Mouse (Mus musculus) thymus, adult 2 months (tissue): Measurements from ENCODE around the gene Upk1b.

ENCODE experiments used
- CTCF ChIP-seq: fragments of 200-500 bp; IDR thresholded peaks from 2 replicates; pipeline ENCODE4 v1.5.1; 2012; ENCODE audit warnings: mild to moderate bottlenecking, control low read depth, low read length, moderate library complexity, borderline replicate concordance; ENCODE audit not compliant: control insufficient read depth, poor library complexity, insufficient read depth; ENCODE audit errors: extremely low read depth
- POLR2A ChIP-seq: fragments of 200-500 bp; IDR thresholded peaks from 2 replicates; pipeline ENCODE4 v1.6.1; 2012; ENCODE audit warnings: mild to moderate bottlenecking, low read length, control low read depth, moderate library complexity; ENCODE audit not compliant: control insufficient read depth, poor library complexity, insufficient read depth; ENCODE audit errors: extremely low read depth

DNA sequence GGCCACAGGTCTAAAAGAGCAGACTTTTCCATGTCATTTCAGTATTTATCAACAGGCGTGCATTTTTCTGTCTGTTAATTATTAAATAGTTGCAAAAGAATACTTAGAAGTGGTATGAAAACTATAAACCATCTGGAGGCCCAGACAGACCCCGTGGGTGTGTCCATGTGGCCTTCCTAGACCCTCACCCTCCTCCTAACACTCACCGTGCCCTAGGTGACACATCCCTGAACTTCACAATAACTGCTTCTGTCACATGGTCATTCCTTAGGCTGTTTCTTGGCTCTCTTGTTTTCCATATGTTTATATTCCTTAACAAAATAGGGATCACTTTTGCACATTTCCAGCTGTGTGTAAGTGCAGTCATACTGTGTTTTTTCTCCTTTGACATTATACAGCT, 33.5 kb downstream of the Upk1b start:
- TF ChIP-seq CTCF: no peak
- no peak for TF ChIP-seq POLR2A
